Mouse (Mus musculus) c-Kit-positive CD71-positive TER-119-positive erythroid progenitor cells, embryonic 14.5 days (primary cell): ENCODE results near the gene Oard1.
A peak's percentile ranks its signal among the peaks of the same experiment; 100 is the strongest.

Source experiments
- DNase-seq: peaks from one replicate; pipeline ENCODE4 v3.0.0-alpha.2; 2013; ENCODE audit warnings: low spot score

Oard1 gene

GRCm38 (mm10) chr17:48409380-48410298, at the start of gene Oard1, which contains the start of gene Nfya:
Gene Oard1 (plus strand): TSS chr17:48410014.
Gene Nfya (minus strand): TSS chr17:48409906.
- DNase-seq: peak; percentile 99

GRCm38 (mm10) chr17:48360462-48360861, 49.4 kb upstream of the Oard1 start:
- DNase-seq: no peak

GRCm38 (mm10) chr17:48362346-48362745, 47.5 kb upstream of the Oard1 start:
- no peak for DNase-seq

GRCm38 (mm10) chr17:48362966-48363365, 46.8 kb upstream of the Oard1 start:
- DNase-seq: no peak

- DNase-seq: no peak
Measured at GRCm38 (mm10) chr17:48363421-48363965, 46.3 kb upstream of the Oard1 start.

- no peak for DNase-seq
Measured at GRCm38 (mm10) chr17:48365511-48366155, 44.2 kb upstream of the Oard1 start.

- DNase-seq: no peak
Measured at GRCm38 (mm10) chr17:48366806-48367205, 43.0 kb upstream of the Oard1 start.

GRCm38 (mm10) chr17:48371621-48372020, 38.2 kb upstream of the Oard1 start:
- no peak for DNase-seq

GRCm38 (mm10) chr17:48372987-48373386, 36.8 kb upstream of the Oard1 start:
- no peak for DNase-seq

GRCm38 (mm10) chr17:48376102-48376501, 33.7 kb upstream of the Oard1 start:
- DNase-seq: no peak

GRCm38 (mm10) chr17:48379050-48379449, 30.8 kb upstream of the Oard1 start:
- DNase-seq: no peak

- no peak for DNase-seq
Measured at GRCm38 (mm10) chr17:48385786-48386461, 23.9 kb upstream of the Oard1 start.

- DNase-seq: no peak
Measured at GRCm38 (mm10) chr17:48388666-48389065, 21.1 kb upstream of the Oard1 start.

- no peak for DNase-seq
Measured at GRCm38 (mm10) chr17:48389442-48389841, 20.4 kb upstream of the Oard1 start.

GRCm38 (mm10) chr17:48391446-48391845, 18.4 kb upstream of the Oard1 start:
- DNase-seq: no peak

- no peak for DNase-seq
Measured at GRCm38 (mm10) chr17:48392616-48393015, 17.2 kb upstream of the Oard1 start.

- DNase-seq: no peak
Measured at GRCm38 (mm10) chr17:48401710-48402109, 8.1 kb upstream of the Oard1 start.

- no peak for DNase-seq
Measured at GRCm38 (mm10) chr17:48402751-48403150, 7.1 kb upstream of the Oard1 start.

GRCm38 (mm10) chr17:48403848-48404247, 6.0 kb upstream of the Oard1 start:
- no peak for DNase-seq

- DNase-seq: peak; percentile 68
Measured at GRCm38 (mm10) chr17:48404706-48405105, 5.1 kb upstream of the Oard1 start.

- DNase-seq: no peak
Measured at GRCm38 (mm10) chr17:48407154-48407553, 2.7 kb upstream of the Oard1 start.

- DNase-seq: no peak
Measured at GRCm38 (mm10) chr17:48407910-48408525, 1.8 kb upstream of the Oard1 start.
